Mouse (Mus musculus): Measurements from ENCODE around the gene Nt5c. TPM values are rescaled to one million over a fixed set of nuclear protein-coding genes. Genes with fewer than 3 reads are reported as not detected.

Gene Nt5c
- total RNA-seq, 1 experiment = 50.5 TPM

GRCm38 (mm10) chr11:115521080-115521479 is 29.4 kb upstream of the Nt5c start:
- Histone ChIP-seq H3K9me3 (ENCODE audit: control insufficient read depth, insufficient read depth, low read depth, low read length) (no peaks in the 10 kb centered on the region), H3K27ac (ENCODE audit: insufficient read depth, low read depth, low read length, poor library complexity, severe bottlenecking) (no peak overlapping the region), H3K9ac (ENCODE audit: insufficient read depth, low read depth, low read length, poor library complexity, severe bottlenecking) (no peak overlapping the region), H3K36me3 (ENCODE audit: control insufficient read depth, insufficient read depth, low read length, poor library complexity, severe bottlenecking) (peaks cover 12% of the 10 kb centered on the region), H3K4me1 (ENCODE audit: control insufficient read depth in 2 of 2, insufficient read depth in 2 of 2, low read length in 2 of 2, poor library complexity in 1 of 2) (no peaks in the 10 kb centered on the region), H3K4me3 (ENCODE audit: insufficient read depth in 1 of 2, low read depth in 1 of 2, low read length in 2 of 2, poor library complexity in 1 of 2, severe bottlenecking in 1 of 2) (no peak overlapping the region)
- no peak for DNase-seq (ENCODE audit: low read depth, low spot score)
- TF ChIP-seq CHD2 (IDR thresholded peaks at IDR 0.05; ENCODE audit: low read depth, low read length) = no peak
- TF ChIP-seq ZNF384 (IDR thresholded peaks at IDR 0.05; ENCODE audit: low read depth, low read length) = no peak
- no peak for TF ChIP-seq ZC3H11A (IDR thresholded peaks at IDR 0.05; ENCODE audit: borderline replicate concordance, low read depth, low read length)
- no peak for TF ChIP-seq MAFK (IDR thresholded peaks at IDR 0.05; ENCODE audit: insufficient read depth, low read depth, low read length)
- no peak for TF ChIP-seq HCFC1 (IDR thresholded peaks at IDR 0.05; ENCODE audit: borderline replicate concordance, insufficient read depth, low read length)
- in situ Hi-C loops (cut with MboI; ENCODE audit: low sequenced_read_pairs in 2 of 2, unreplicated experiment in 2 of 2) = no loop called here

- H3K4me3 ChIP-seq (ENCODE audit: insufficient read depth in 1 of 2, low read depth in 1 of 2, low read length in 2 of 2, poor library complexity in 1 of 2, severe bottlenecking in 1 of 2) = no peak overlapping the region
- peaks cover 0 to under 1% of the 10 kb centered on the region in 2 experiments; a peak in 1 of 4 replicates for H3K4me1 ChIP-seq (ENCODE audit: control insufficient read depth in 2 of 2, insufficient read depth in 2 of 2, low read length in 2 of 2, poor library complexity in 1 of 2)
- in situ Hi-C loops (cut with MboI; ENCODE audit: low sequenced_read_pairs in 2 of 2, unreplicated experiment in 2 of 2) = no loop called here
- TF ChIP-seq HCFC1 (IDR thresholded peaks at IDR 0.05; ENCODE audit: borderline replicate concordance, insufficient read depth, low read length) (no peak), MAFK (IDR thresholded peaks at IDR 0.05; ENCODE audit: insufficient read depth, low read depth, low read length) (no peak), ZC3H11A (IDR thresholded peaks at IDR 0.05; ENCODE audit: borderline replicate concordance, low read depth, low read length) (no peak), ZNF384 (IDR thresholded peaks at IDR 0.05; ENCODE audit: low read depth, low read length) (no peak), CHD2 (IDR thresholded peaks at IDR 0.05; ENCODE audit: low read depth, low read length) (no peak)
- no peaks in the 10 kb centered on the region for H3K9me3 ChIP-seq (ENCODE audit: control insufficient read depth, insufficient read depth, low read depth, low read length)
- H3K27ac ChIP-seq (ENCODE audit: insufficient read depth, low read depth, low read length, poor library complexity, severe bottlenecking) = no peak overlapping the region
- H3K9ac ChIP-seq (ENCODE audit: insufficient read depth, low read depth, low read length, poor library complexity, severe bottlenecking) = no peak overlapping the region
- H3K36me3 ChIP-seq (ENCODE audit: control insufficient read depth, insufficient read depth, low read length, poor library complexity, severe bottlenecking) = peaks cover 4% of the 10 kb centered on the region
- no peak for DNase-seq (ENCODE audit: low read depth, low spot score)
Observed at GRCm38 (mm10) chr11:115520218-115520617, 28.6 kb upstream of the Nt5c start.

- in situ Hi-C loops (cut with MboI; ENCODE audit: low sequenced_read_pairs in 2 of 2, unreplicated experiment in 2 of 2) = no loop called here
- H3K36me3 ChIP-seq (ENCODE audit: control insufficient read depth, insufficient read depth, low read length, poor library complexity, severe bottlenecking) = peaks cover 4% of the 10 kb centered on the region
- no peak for DNase-seq (ENCODE audit: low read depth, low spot score)
- peaks cover 0 to 5% of the 10 kb centered on the region in 2 experiments; a peak in 2 of 4 replicates for H3K4me1 ChIP-seq (ENCODE audit: control insufficient read depth in 2 of 2, insufficient read depth in 2 of 2, low read length in 2 of 2, poor library complexity in 1 of 2)
- TF ChIP-seq MAFK (IDR thresholded peaks at IDR 0.05; ENCODE audit: insufficient read depth, low read depth, low read length) (no peak), ZC3H11A (IDR thresholded peaks at IDR 0.05; ENCODE audit: borderline replicate concordance, low read depth, low read length) (no peak), CHD2 (IDR thresholded peaks at IDR 0.05; ENCODE audit: low read depth, low read length) (no peak), ZNF384 (IDR thresholded peaks at IDR 0.05; ENCODE audit: low read depth, low read length) (no peak), HCFC1 (IDR thresholded peaks at IDR 0.05; ENCODE audit: borderline replicate concordance, insufficient read depth, low read length) (no peak)
- no peak overlapping the region for H3K4me3 ChIP-seq (ENCODE audit: insufficient read depth in 1 of 2, low read depth in 1 of 2, low read length in 2 of 2, poor library complexity in 1 of 2, severe bottlenecking in 1 of 2)
- H3K9me3 ChIP-seq (ENCODE audit: control insufficient read depth, insufficient read depth, low read depth, low read length) = no peaks in the 10 kb centered on the region
- no peak overlapping the region for H3K9ac ChIP-seq (ENCODE audit: insufficient read depth, low read depth, low read length, poor library complexity, severe bottlenecking)
- no peak overlapping the region for H3K27ac ChIP-seq (ENCODE audit: insufficient read depth, low read depth, low read length, poor library complexity, severe bottlenecking)
Observed at GRCm38 (mm10) chr11:115519581-115519980, 27.9 kb upstream of the Nt5c start.

GRCm38 (mm10) chr11:115518693-115519092 is 27.0 kb upstream of the Nt5c start:
- peaks cover 2% of the 10 kb centered on the region for H3K36me3 ChIP-seq (ENCODE audit: control insufficient read depth, insufficient read depth, low read length, poor library complexity, severe bottlenecking)
- TF ChIP-seq ZNF384 (IDR thresholded peaks at IDR 0.05; ENCODE audit: low read depth, low read length) = no peak
- no peak for TF ChIP-seq ZC3H11A (IDR thresholded peaks at IDR 0.05; ENCODE audit: borderline replicate concordance, low read depth, low read length)
- no peak for TF ChIP-seq MAFK (IDR thresholded peaks at IDR 0.05; ENCODE audit: insufficient read depth, low read depth, low read length)
- TF ChIP-seq CHD2 (IDR thresholded peaks at IDR 0.05; ENCODE audit: low read depth, low read length) = no peak
- TF ChIP-seq HCFC1 (IDR thresholded peaks at IDR 0.05; ENCODE audit: borderline replicate concordance, insufficient read depth, low read length) = no peak
- no peak overlapping the region for H3K9ac ChIP-seq (ENCODE audit: insufficient read depth, low read depth, low read length, poor library complexity, severe bottlenecking)
- in situ Hi-C loops (cut with MboI; ENCODE audit: low sequenced_read_pairs in 2 of 2, unreplicated experiment in 2 of 2) = no loop called here
- H3K4me3 ChIP-seq (ENCODE audit: insufficient read depth in 1 of 2, low read depth in 1 of 2, low read length in 2 of 2, poor library complexity in 1 of 2, severe bottlenecking in 1 of 2) = no peak overlapping the region
- H3K4me1 ChIP-seq (ENCODE audit: control insufficient read depth in 2 of 2, insufficient read depth in 2 of 2, low read length in 2 of 2, poor library complexity in 1 of 2) = peaks cover 0 to 5% of the 10 kb centered on the region in 2 experiments; a peak in 2 of 4 replicates
- DNase-seq (ENCODE audit: low read depth, low spot score) = no peak
- H3K9me3 ChIP-seq (ENCODE audit: control insufficient read depth, insufficient read depth, low read depth, low read length) = no peaks in the 10 kb centered on the region
- H3K27ac ChIP-seq (ENCODE audit: insufficient read depth, low read depth, low read length, poor library complexity, severe bottlenecking) = no peak overlapping the region

- in situ Hi-C loops (cut with MboI; ENCODE audit: low sequenced_read_pairs in 2 of 2, unreplicated experiment in 2 of 2) = no loop called here
- Histone ChIP-seq H3K9ac (ENCODE audit: insufficient read depth, low read depth, low read length, poor library complexity, severe bottlenecking) (no peak overlapping the region), H3K9me3 (ENCODE audit: control insufficient read depth, insufficient read depth, low read depth, low read length) (no peaks in the 10 kb centered on the region), H3K4me1 (ENCODE audit: control insufficient read depth in 2 of 2, insufficient read depth in 2 of 2, low read length in 2 of 2, poor library complexity in 1 of 2) (peaks cover 2 to 9% of the 10 kb centered on the region in 2 experiments; a peak in 3 of 4 replicates), H3K27ac (ENCODE audit: insufficient read depth, low read depth, low read length, poor library complexity, severe bottlenecking) (no peak overlapping the region), H3K4me3 (ENCODE audit: insufficient read depth in 1 of 2, low read depth in 1 of 2, low read length in 2 of 2, poor library complexity in 1 of 2, severe bottlenecking in 1 of 2) (no peak overlapping the region), H3K36me3 (ENCODE audit: control insufficient read depth, insufficient read depth, low read length, poor library complexity, severe bottlenecking) (no peaks in the 10 kb centered on the region)
- TF ChIP-seq HCFC1 (IDR thresholded peaks at IDR 0.05; ENCODE audit: borderline replicate concordance, insufficient read depth, low read length) (no peak), CHD2 (IDR thresholded peaks at IDR 0.05; ENCODE audit: low read depth, low read length) (no peak), MAFK (IDR thresholded peaks at IDR 0.05; ENCODE audit: insufficient read depth, low read depth, low read length) (no peak), ZC3H11A (IDR thresholded peaks at IDR 0.05; ENCODE audit: borderline replicate concordance, low read depth, low read length) (no peak)
- DNase-seq (ENCODE audit: low read depth, low spot score) = no peak
Observed at GRCm38 (mm10) chr11:115516942-115517341, 25.3 kb upstream of the Nt5c start.

All from ES-E14 (cell line).